Mouse (Mus musculus) megakaryocyte-erythroid progenitor cell, adult 5-6 weeks (primary cell): ENCODE results near the gene Olfr3. TPM values are rescaled to one million over a fixed set of nuclear protein-coding genes. Genes with fewer than 3 reads are reported as not detected.

Experiments used
- ATAC-seq: replicated peaks from 2 replicates; pipeline ENCODE4 v1.8.0; 2016; ENCODE audit warnings: mild to moderate bottlenecking, inconsistent platforms; ENCODE audit not compliant: severe bottlenecking, poor library complexity, low FRiP score, low TSS enrichment
- total RNA-seq, 2 experiments: library from RNA; stranded (forward) in 1 of 2; stranded (reverse) in 1 of 2; fragments of 200-1000, 215-1000 nt in 1 of 2; fragments of >200 nt in 1 of 2; fragmentation: Nextera tagmentation in 1 of 2; gene quantifications; 2 replicates each; pipeline ENCODE4 v1.2.3; 2014 to 2017

The Olfr3 gene
- not detected in 2 replicates for total RNA-seq (2014; fragmentation: Nextera tagmentation)
- not detected in 2 replicates for total RNA-seq (2017)

DNA sequence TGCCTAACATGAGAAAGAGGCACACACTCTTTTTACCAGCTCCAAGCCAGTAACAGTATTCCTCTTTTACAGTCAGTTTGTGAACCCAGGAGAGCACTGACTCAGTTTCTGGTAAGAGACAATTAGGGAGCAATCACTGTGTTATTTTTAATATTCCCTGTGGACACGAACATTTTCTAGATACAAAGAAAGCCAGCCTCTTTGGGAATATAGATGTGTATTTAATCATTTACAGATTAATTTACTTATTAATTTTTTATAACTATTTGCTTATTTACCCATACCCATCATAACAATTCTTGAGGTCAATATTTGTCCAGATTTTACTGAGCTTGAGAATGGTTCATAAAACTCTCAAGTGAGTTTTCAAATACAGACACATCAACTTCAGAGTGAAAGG, at the start of gene Olfr3:
Gene Olfr3, minus strand, starts transcription at position 101 of the 400 bp plus-strand sequence.
- ATAC-seq = no peak

DNA sequence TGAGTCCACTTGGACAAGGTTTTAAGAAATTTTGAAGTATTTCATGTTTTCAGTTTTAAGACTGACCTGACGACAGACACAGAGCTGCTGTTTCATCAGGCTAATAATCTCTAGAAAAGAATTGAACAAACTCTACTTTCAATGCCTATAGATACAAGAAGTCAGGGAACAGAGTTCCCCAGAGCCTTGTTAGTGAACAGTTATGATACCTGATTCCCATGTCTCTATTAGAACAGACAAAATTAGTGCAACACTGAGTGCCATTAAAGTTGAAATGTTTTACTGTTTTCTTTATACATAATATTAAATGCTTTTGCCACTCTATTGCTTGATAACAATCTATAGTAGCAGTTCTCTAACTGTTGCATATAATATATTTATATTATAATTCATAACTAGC, 45.7 kb upstream of the Olfr3 start, which contains the start of gene Olfr351:
Gene Olfr351, minus strand, starts transcription at position 101 of the 400 bp plus-strand sequence.
- ATAC-seq = no peak

DNA sequence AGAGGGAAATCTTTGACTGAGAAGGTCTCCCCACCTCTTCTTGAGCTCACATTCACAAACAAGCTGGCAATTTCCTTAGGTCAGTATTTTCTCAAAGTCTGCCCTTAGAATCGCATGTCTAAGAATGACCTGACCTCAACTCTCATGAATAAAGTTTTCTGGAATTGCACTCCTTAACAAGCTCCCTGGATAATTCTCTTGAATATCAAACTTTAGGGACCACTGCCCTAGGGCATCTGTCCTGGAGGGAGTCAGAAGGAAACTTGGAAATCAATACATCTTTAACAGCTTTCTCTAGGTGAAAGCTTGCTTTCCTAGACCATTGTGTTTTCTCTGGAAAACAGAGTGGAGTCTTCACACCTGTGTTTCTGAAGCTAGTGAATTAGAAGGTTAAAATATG, 29.2 kb upstream of the Olfr3 start, which contains the start of gene Olfr350:
Gene Olfr350, plus strand, starts transcription at position 301 of the 400 bp plus-strand sequence.
- no peak for ATAC-seq

DNA sequence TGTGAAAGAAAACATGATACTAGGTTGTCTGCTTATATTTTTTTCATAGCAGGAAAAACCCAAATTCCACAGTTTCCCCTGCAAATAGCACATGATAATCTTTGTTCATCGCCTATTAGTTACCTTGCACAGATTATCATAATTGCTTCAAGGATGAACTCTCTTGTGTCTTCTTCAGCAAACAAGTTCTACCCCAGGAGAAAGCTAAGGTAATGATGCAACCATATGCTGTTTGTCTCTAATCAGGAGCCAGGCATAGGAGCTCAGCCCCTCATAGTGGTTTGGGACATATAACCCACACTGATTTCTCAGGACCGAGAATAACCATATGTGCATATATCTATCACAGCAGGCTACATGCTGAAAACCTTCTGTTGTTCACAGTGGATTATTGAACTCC, 26.6 kb downstream of the Olfr3 start, which contains the start of gene Olfr50:
Gene Olfr50, plus strand, starts transcription at position 301 of the 400 bp plus-strand sequence.
- no peak for ATAC-seq

DNA sequence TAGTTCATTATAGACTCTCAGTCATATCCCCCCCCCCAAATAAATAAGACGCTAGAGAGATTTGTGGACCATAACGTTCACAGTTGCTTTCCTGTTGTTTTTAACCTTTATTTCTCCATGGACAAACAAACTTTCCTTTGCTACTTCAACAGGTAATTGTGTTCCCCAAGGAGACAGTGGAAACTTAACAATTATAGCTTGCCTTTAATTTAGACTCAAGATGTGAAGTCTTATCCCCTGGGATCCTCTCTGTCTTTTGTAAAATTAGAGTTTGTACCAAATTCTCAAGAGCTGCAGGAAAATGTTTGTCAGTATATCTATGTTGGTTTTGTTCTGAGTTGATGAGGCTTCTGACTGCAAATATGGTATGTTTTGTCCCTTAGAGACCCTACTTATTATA, 32.9 kb downstream of the Olfr3 start, which contains the start of gene Olfr348:
Gene Olfr348, plus strand, starts transcription at position 301 of the 400 bp plus-strand sequence.
- no peak for ATAC-seq

Other genes with a start within 250 kb of the Olfr3 start
- gene Olfr345, start 177.0 kb downstream of the Olfr3 start, total RNA-seq (2014; fragmentation: Nextera tagmentation) = not detected in 2 replicates
- gene Olfr345, start 177.0 kb downstream of the Olfr3 start, total RNA-seq (2017) = not detected in 2 replicates
- gene Olfr346, start 131.2 kb downstream of the Olfr3 start, total RNA-seq (2014; fragmentation: Nextera tagmentation) = not detected in 2 replicates
- gene Olfr346, start 131.2 kb downstream of the Olfr3 start, total RNA-seq (2017) = not detected in 2 replicates
- gene Olfr347, start 85.1 kb downstream of the Olfr3 start, total RNA-seq (2014; fragmentation: Nextera tagmentation) = not detected in 2 replicates
- gene Olfr347, start 85.1 kb downstream of the Olfr3 start, total RNA-seq (2017) = not detected in 2 replicates
- not detected in 2 replicates for gene Olfr348, start 32.8 kb downstream of the Olfr3 start, total RNA-seq (2014; fragmentation: Nextera tagmentation)
- not detected in 2 replicates for gene Olfr348, start 32.8 kb downstream of the Olfr3 start, total RNA-seq (2017)
- gene Olfr50, start 26.5 kb downstream of the Olfr3 start, total RNA-seq (2014; fragmentation: Nextera tagmentation) = not detected in 2 replicates
- gene Olfr50, start 26.5 kb downstream of the Olfr3 start, total RNA-seq (2017) = not detected in 2 replicates
- gene Olfr350, start 29.3 kb upstream of the Olfr3 start, total RNA-seq (2014; fragmentation: Nextera tagmentation) = not detected in 2 replicates
- not detected in 2 replicates for gene Olfr350, start 29.3 kb upstream of the Olfr3 start, total RNA-seq (2017)
- gene Olfr351, start 45.6 kb upstream of the Olfr3 start, total RNA-seq (2014; fragmentation: Nextera tagmentation) = not detected in 2 replicates
- not detected in 2 replicates for gene Olfr351, start 45.6 kb upstream of the Olfr3 start, total RNA-seq (2017)
- not detected in 2 replicates for gene Olfr352, start 51.4 kb upstream of the Olfr3 start, total RNA-seq (2014; fragmentation: Nextera tagmentation)
- gene Olfr352, start 51.4 kb upstream of the Olfr3 start, total RNA-seq (2017) = not detected in 2 replicates
- gene Olfr353, start 75.9 kb upstream of the Olfr3 start, total RNA-seq (2014; fragmentation: Nextera tagmentation) = not detected in 2 replicates
- gene Olfr353, start 75.9 kb upstream of the Olfr3 start, total RNA-seq (2017) = not detected in 2 replicates
- not detected in 2 replicates for gene Olfr354, start 88.6 kb upstream of the Olfr3 start, total RNA-seq (2014; fragmentation: Nextera tagmentation)
- gene Olfr354, start 88.6 kb upstream of the Olfr3 start, total RNA-seq (2017) = not detected in 2 replicates
- not detected in 2 replicates for gene Olfr355, start 111.9 kb upstream of the Olfr3 start, total RNA-seq (2014; fragmentation: Nextera tagmentation)
- not detected in 2 replicates for gene Olfr355, start 111.9 kb upstream of the Olfr3 start, total RNA-seq (2017)
- not detected in 2 replicates for gene Olfr356, start 120.1 kb upstream of the Olfr3 start, total RNA-seq (2014; fragmentation: Nextera tagmentation)
- gene Olfr356, start 120.1 kb upstream of the Olfr3 start, total RNA-seq (2017) = not detected in 2 replicates
- not detected in 2 replicates for gene Olfr357, start 176.8 kb upstream of the Olfr3 start, total RNA-seq (2014; fragmentation: Nextera tagmentation)
- not detected in 2 replicates for gene Olfr357, start 176.8 kb upstream of the Olfr3 start, total RNA-seq (2017)
- gene Olfr358, start 192.3 kb upstream of the Olfr3 start, total RNA-seq (2014; fragmentation: Nextera tagmentation) = not detected in 2 replicates
- gene Olfr358, start 192.3 kb upstream of the Olfr3 start, total RNA-seq (2017) = not detected in 2 replicates
- not detected in 2 replicates for gene Olfr360, start 248.7 kb upstream of the Olfr3 start, total RNA-seq (2014; fragmentation: Nextera tagmentation)
- gene Olfr360, start 248.7 kb upstream of the Olfr3 start, total RNA-seq (2017) = not detected in 2 replicates